Mouse (Mus musculus): ENCODE measurements around the gene Cdh10. TPM values are rescaled to one million over a fixed set of nuclear protein-coding genes. Genes with fewer than 3 reads are reported as not detected.
A peak's percentile ranks its signal among the peaks of the same experiment; 100 is the strongest.

Gene Cdh10
- 10 to 100 TPM; 35.0 to 38.7 TPM for total RNA-seq (2021)

- DNase-seq, result peak; percentile 70 to 76
These were observed at the start of gene Cdh10 for GRCm38 (mm10) chr15:18818185-18818973. Gene Cdh10 (plus strand): TSS chr15:18818947.

GRCm38 (mm10) chr15:18809148-18809827, 9.5 kb upstream of the Cdh10 start:
- no peak for DNase-seq

GRCm38 (mm10) chr15:18817707-18818106, 1.0 kb upstream of the Cdh10 start:
- DNase-seq, result no peak

- DNase-seq, result peak in 1 of 2 experiments; percentile 41
These were observed 1.5 kb downstream of the Cdh10 start for GRCm38 (mm10) chr15:18820226-18820625.

GRCm38 (mm10) chr15:18821114-18821756, 2.5 kb downstream of the Cdh10 start:
- DNase-seq, result peak; percentile 87 to 91

- no peak for DNase-seq
These were observed 4.7 kb downstream of the Cdh10 start for GRCm38 (mm10) chr15:18823420-18823819.

GRCm38 (mm10) chr15:18832263-18832662, 13.5 kb downstream of the Cdh10 start:
- DNase-seq, result no peak

GRCm38 (mm10) chr15:18841769-18842168, 23.0 kb downstream of the Cdh10 start:
- DNase-seq, result no peak

GRCm38 (mm10) chr15:18844807-18845206, 26.1 kb downstream of the Cdh10 start:
- no peak for DNase-seq

GRCm38 (mm10) chr15:18850497-18850896, 31.8 kb downstream of the Cdh10 start:
- DNase-seq, result no peak

- DNase-seq, result no peak
These were observed 39.4 kb downstream of the Cdh10 start for GRCm38 (mm10) chr15:18858135-18858534.

- DNase-seq, result no peak
These were observed 51.1 kb downstream of the Cdh10 start for GRCm38 (mm10) chr15:18869871-18870270.

GRCm38 (mm10) chr15:18881467-18881866, 62.7 kb downstream of the Cdh10 start:
- no peak for DNase-seq

GRCm38 (mm10) chr15:18886673-18887072, 67.9 kb downstream of the Cdh10 start:
- no peak for DNase-seq

GRCm38 (mm10) chr15:18888912-18889311, 70.2 kb downstream of the Cdh10 start:
- no peak for DNase-seq

- no peak for DNase-seq
These were observed 71.6 kb downstream of the Cdh10 start for GRCm38 (mm10) chr15:18890358-18890757.

GRCm38 (mm10) chr15:18900776-18901175, 82.0 kb downstream of the Cdh10 start:
- no peak for DNase-seq

GRCm38 (mm10) chr15:18904131-18904530, 85.4 kb downstream of the Cdh10 start:
- no peak for DNase-seq

GRCm38 (mm10) chr15:18910612-18911011, 91.9 kb downstream of the Cdh10 start:
- DNase-seq, result no peak

- no peak for DNase-seq
These were observed 106.8 kb downstream of the Cdh10 start for GRCm38 (mm10) chr15:18925392-18926117.

GRCm38 (mm10) chr15:18926964-18927363, 108.2 kb downstream of the Cdh10 start:
- DNase-seq, result no peak

- no peak for DNase-seq
These were observed 133.5 kb downstream of the Cdh10 start for GRCm38 (mm10) chr15:18952266-18952665.

GRCm38 (mm10) chr15:18975041-18975440, 156.3 kb downstream of the Cdh10 start:
- DNase-seq, result no peak
